In the genomic region with DNA sequence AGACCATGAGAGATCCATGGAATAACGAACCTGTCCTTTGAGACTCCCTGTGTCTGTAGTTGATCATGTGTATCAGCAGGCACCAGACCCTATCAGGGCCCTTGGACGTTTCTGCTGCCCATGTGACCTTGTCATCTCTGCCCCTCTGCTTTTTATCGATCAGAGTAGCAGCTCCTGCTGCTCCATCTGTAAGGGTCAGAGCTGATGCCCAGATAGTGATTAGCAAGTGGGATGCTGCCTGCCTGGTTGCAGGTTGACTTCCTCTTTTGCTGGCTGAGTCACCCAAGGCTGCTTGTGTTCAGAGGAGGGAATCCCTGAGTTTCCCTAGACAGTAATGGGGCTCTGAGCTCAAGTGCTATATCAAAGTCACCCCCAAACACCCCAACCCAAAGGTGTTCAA, we compare ENCODE assay signal across 34 mouse cellular contexts. TPM values are rescaled to one million over a fixed set of nuclear protein-coding genes. Genes with fewer than 3 reads are reported as not detected.
DNase-seq lines count a peak whose midpoint lies in the region; ATAC-seq and TF ChIP-seq lines count a peak whose summit lies in the region.
"Had no signal": no experiment of that assay in that cellular context is flagged by ENCODE, and none has a peak within 500 bp of the region (broad histone marks: within the 10 kb centered on the region; RNA-seq: fewer than 3 reads in every experiment).

No protein-coding gene starts in this region.

- TF ChIP-seq RAD21 in CH12.LX (IDR thresholded peaks at IDR 0.05; ENCODE audit: low read depth, low read length), result no peak

- ATAC-seq in common myeloid progenitor, adult 5-6 weeks (replicated peaks; ENCODE audit: low read depth, poor library complexity, severe bottlenecking), result peak; percentile 72
- ATAC-seq in monocyte, adult 5-6 weeks (replicated peaks; ENCODE audit: insufficient number of reproducible peaks, low FRiP score, low TSS enrichment, poor library complexity, severe bottlenecking), result peak; percentile 43; the same call in 1 of the 2 replicates
- ATAC-seq: CD4-positive, CD25-positive, alpha-beta regulatory T cell, adult 4 months; forebrain, postnatal 0 days had no signal

- H3K9me3 ChIP-seq in CH12.LX (replicated peaks; ENCODE audit: low read length), result no peaks in the 10 kb centered on the region
- H3K9me3 ChIP-seq: embryonic facial prominence, embryonic 10.5 days; forebrain, embryonic 10.5 days; hindbrain, embryonic 13.5 days; liver, embryonic 13.5 days; midbrain, embryonic 10.5 days; neural tube, embryonic 15.5 days had no signal

- no peak for TF ChIP-seq EP300 in CH12.LX (IDR thresholded peaks at IDR 0.05; ENCODE audit: low read length)

- no peaks in the 10 kb centered on the region for H3K36me3 ChIP-seq in CH12.LX (replicated peaks in 1 of 2; ENCODE audit: control insufficient read depth in 1 of 2, insufficient read depth in 1 of 2, low read length in 1 of 2)
- H3K36me3 ChIP-seq: embryonic facial prominence, embryonic 10.5 days; forebrain, embryonic 10.5 days; hindbrain, embryonic 13.5 days; liver, embryonic 13.5 days; midbrain, embryonic 10.5 days; neural tube, embryonic 15.5 days had no signal

- peak; percentile 35 for DNase-seq in 416B (ENCODE audit: low read depth)
- DNase-seq in CH12.LX (ENCODE audit: extremely low read depth), result peak; percentile 14
- no peak for DNase-seq in cerebellum, adult 11-12 months
- no peak for DNase-seq in cerebellum, adult 11 months
- no peak for DNase-seq in ovary, postnatal 14 days (ENCODE audit: low spot score)
- DNase-seq: cerebellum, adult 9-10 months; forebrain, postnatal 0 days; gastrocnemius, postnatal 14 days; heart, adult 18-20 months; kidney, adult 11 months; liver, embryonic 13.5 days; lung, adult 2 months; lung, postnatal 36 days; right cerebral cortex, postnatal 14 days had no signal

- H3K27me3 ChIP-seq in CH12.LX (replicated peaks), result no peaks in the 10 kb centered on the region
- H3K27me3 ChIP-seq: hindbrain, embryonic 13.5 days; liver, embryonic 13.5 days; neural tube, embryonic 15.5 days had no signal

- H3K9ac ChIP-seq in CH12.LX (ENCODE audit: insufficient read depth, low read depth), result no peak overlapping the region
- H3K9ac ChIP-seq: forebrain, postnatal 0 days; hindbrain, embryonic 13.5 days; liver, embryonic 13.5 days; neural tube, embryonic 15.5 days had no signal

- no peak overlapping the region for H3K27ac ChIP-seq in CH12.LX (ENCODE audit: insufficient read depth, low read depth)
- H3K27ac ChIP-seq: embryonic facial prominence, embryonic 10.5 days; hindbrain, embryonic 13.5 days; left cerebral cortex, adult 2 months; liver, embryonic 13.5 days; midbrain, embryonic 10.5 days; neural tube, embryonic 15.5 days had no signal

- H3K4me3 ChIP-seq in CH12.LX (replicated peaks in 1 of 3; ENCODE audit: low read depth in 2 of 3, low read length in 2 of 3, poor library complexity in 1 of 3), result no peak overlapping the region
- H3K4me3 ChIP-seq: embryonic facial prominence, embryonic 10.5 days; forebrain, embryonic 10.5 days; hindbrain, embryonic 13.5 days; left cerebral cortex, adult 2 months; liver, embryonic 13.5 days; midbrain, embryonic 10.5 days; neural tube, embryonic 15.5 days had no signal

- dilution Hi-C loops in CH12.LX (cut with MboI; ENCODE audit: extremely low pct_ligation_motif_present, extremely low pct_unique_long_range_greater_than_20kb, low sequenced_read_pairs), result no loop called here

- no peak overlapping the region for H3K4me2 ChIP-seq in CH12.LX (ENCODE audit: insufficient read depth, low read depth, poor library complexity, severe bottlenecking)
- H3K4me2 ChIP-seq: hindbrain, embryonic 13.5 days; liver, embryonic 13.5 days; neural tube, embryonic 15.5 days had no signal

- no peak for TF ChIP-seq POLR2A in CH12.LX (IDR thresholded peaks at IDR 0.05; ENCODE audit: low read depth, low read length)

- TF ChIP-seq CTCF in CH12.LX (conservative IDR thresholded peaks at IDR 0.05 in 1 of 2, IDR thresholded peaks at IDR 0.05 in 1 of 2; ENCODE audit: low read depth in 2 of 2, low read length in 2 of 2), result no peak

- H3K4me1 ChIP-seq in CH12.LX (ENCODE audit: control insufficient read depth in 1 of 2, insufficient read depth in 2 of 2), result peaks cover 0 to 15% of the 10 kb centered on the region in 2 experiments; a peak in 2 of 4 replicates
- H3K4me1 ChIP-seq: hindbrain, embryonic 13.5 days had no signal

- no peaks in the 10 kb centered on the region for H3K79me2 ChIP-seq in CH12.LX (replicated peaks; ENCODE audit: control insufficient read depth, extremely low read depth, insufficient read depth, poor library complexity, severe bottlenecking)

- in situ Hi-C loops in CH12.LX (cut with MboI; ENCODE audit: low pct_ligation_motif_present, low pct_unique_long_range_greater_than_20kb, low sequenced_read_pairs), result no loop called here

TF ChIP-seq in CH12.LX, 34 proteins besides CTCF, POLR2A, EP300 and RAD21:
- TF ChIP-seq ZC3H11A (IDR thresholded peaks at IDR 0.05; ENCODE audit: low read depth, low read length) (no peak), CHD1 (IDR thresholded peaks at IDR 0.05; ENCODE audit: low read depth, low read length) (no peak), E2F4 (IDR thresholded peaks at IDR 0.05; ENCODE audit: insufficient replicate concordance, low read depth, low read length) (no peak), SMC3 (IDR thresholded peaks at IDR 0.05; ENCODE audit: low read depth, low read length) (no peak), MEF2A (IDR thresholded peaks at IDR 0.05; ENCODE audit: borderline replicate concordance, low read depth, low read length) (no peak), ZNF384 (IDR thresholded peaks at IDR 0.05; ENCODE audit: low read depth, low read length) (no peak), TBP (conservative IDR thresholded peaks at IDR 0.05; ENCODE audit: low read depth, low read length) (no peak), GABPA (IDR thresholded peaks at IDR 0.05; ENCODE audit: insufficient replicate concordance, low read depth, low read length) (no peak), NELFE (IDR thresholded peaks at IDR 0.05; ENCODE audit: low read depth, low read length) (no peak), MAZ (IDR thresholded peaks at IDR 0.05; ENCODE audit: low read depth, low read length) (no peak), ELF1 (IDR thresholded peaks at IDR 0.05; ENCODE audit: low read depth, low read length) (no peak), HCFC1 (IDR thresholded peaks at IDR 0.05; ENCODE audit: low read depth, low read length) (no peak)

RNA-seq across cellular contexts. Expression of a gene that starts 18.9 kb away (rescaled TPM):
- total RNA-seq in CH12.LX (2012; rRNA removed), result not detected in 2 replicates
- total RNA-seq in CH12.LX (2014; rRNA removed), result not detected in 2 replicates
- polyA plus RNA-seq in CH12.LX (2012; ENCODE audit: insufficient read length, low read depth), result not detected in 2 replicates
- total RNA-seq in common myeloid progenitor, adult 5-6 weeks (2017), result not detected in 2 replicates
- total RNA-seq in monocyte, adult 5-6 weeks (2017), result not detected in 3 replicates
- total RNA-seq: adrenal gland, postnatal 4 days; ES-E14; forebrain, postnatal 0 days; gastrocnemius, postnatal 14 days; heart, adult 18-20 months; heart, postnatal 25 days; layer of hippocampus, postnatal 10 days; left cerebral cortex, adult 2 months; left cerebral cortex, postnatal 36 days; midbrain, postnatal 0 days had no signal
- polyA plus RNA-seq: CD4-positive, CD25-positive, alpha-beta regulatory T cell, adult 4 months; cortical plate, adult 2 months; embryonic facial prominence, embryonic 10.5 days; forebrain, embryonic 10.5 days; forebrain, postnatal 0 days; heart, embryonic 14.5 days; hindbrain, embryonic 13.5 days; kidney, postnatal 0 days; large intestine, adult 2 months; limb, embryonic 14.5 days; liver, embryonic 13.5 days; lung, adult 2 months; midbrain, embryonic 10.5 days; midbrain, postnatal 0 days; neural tube, embryonic 15.5 days had no signal

Comparison
In these comparisons a context has a peak if more than half of its experiments do, and no peak if none do; other contexts are left out.
1. DNase-seq: peak in 416B (single experiment) and CH12.LX (single experiment); none in cerebellum, adult 11-12 months (single experiment), cerebellum, adult 11 months (single experiment) and ovary, postnatal 14 days (single experiment).